Mouse (Mus musculus): ENCODE data around the gene Clspn. TPM values are rescaled to one million over a fixed set of nuclear protein-coding genes. Genes with fewer than 3 reads are reported as not detected.

Clspn gene
- polyA plus RNA-seq, 1 experiment from 2014 or later: 23.6 TPM

- Histone ChIP-seq H3K27me3 (ENCODE audit: control insufficient read depth, insufficient read depth, low read length) (no peaks in the 10 kb centered on the region; the same call in 1 of the 2 replicates), H3K27ac (ENCODE audit: low read length) (no peak overlapping the region), H3K4me1 (ENCODE audit: control insufficient read depth, insufficient read depth, low read length) (no peaks in the 10 kb centered on the region), H3K4me3 (replicated peaks; ENCODE audit: low read length) (no peak overlapping the region), H3K4me2 (ENCODE audit: low read depth, low read length) (no peak overlapping the region), H3K36me3 (ENCODE audit: control insufficient read depth, insufficient read depth, low read length) (no peaks in the 10 kb centered on the region), H3K9ac (ENCODE audit: low read length) (no peak overlapping the region), H3K9me3 (replicated peaks; ENCODE audit: control insufficient read depth, low read length) (no peaks in the 10 kb centered on the region)
- 49% methylated on average over 7 of the region's 7 CpGs for WGBS
- no peak for ATAC-seq (ENCODE audit: insufficient read depth, low FRiP score)
These were observed 82.6 kb downstream of the Clspn start for GRCm38 (mm10) chr4:126639339-126639738.

- no peaks in the 10 kb centered on the region; the same call in 1 of the 2 replicates for H3K27me3 ChIP-seq (ENCODE audit: control insufficient read depth, insufficient read depth, low read length)
- H3K9ac ChIP-seq (ENCODE audit: low read length): no peak overlapping the region
- 47% methylated on average over 9 of the region's 9 CpGs for WGBS
- no peak overlapping the region for H3K4me2 ChIP-seq (ENCODE audit: low read depth, low read length)
- ATAC-seq (ENCODE audit: insufficient read depth, low FRiP score): no peak
- H3K27ac ChIP-seq (ENCODE audit: low read length): no peak overlapping the region
- no peak overlapping the region for H3K4me3 ChIP-seq (replicated peaks; ENCODE audit: low read length)
- no peaks in the 10 kb centered on the region for H3K4me1 ChIP-seq (ENCODE audit: control insufficient read depth, insufficient read depth, low read length)
- H3K36me3 ChIP-seq (ENCODE audit: control insufficient read depth, insufficient read depth, low read length): no peaks in the 10 kb centered on the region
- H3K9me3 ChIP-seq (replicated peaks; ENCODE audit: control insufficient read depth, low read length): no peaks in the 10 kb centered on the region
These were observed 85.2 kb downstream of the Clspn start for GRCm38 (mm10) chr4:126641901-126642300.

Small RNAs within 50 kb of the gene (microRNA-seq; reads per million reads assigned to microRNA genes)
- 0.50 reads per million for gene Mir7119

Other genes with a start within 250 kb of the Clspn start
- 55.5 and 55.6 TPM in 2 replicates for gene Adprhl2, start 235.2 kb upstream of the Clspn start, polyA plus RNA-seq (2015; fragmentation: Nextera tagmentation; extraction: Ambion mirVana)
- 7.9 and 8.0 TPM in 2 replicates for gene Tekt2, start 231.2 kb upstream of the Clspn start, polyA plus RNA-seq (2015; fragmentation: Nextera tagmentation; extraction: Ambion mirVana)
- 16.4 and 16.8 TPM in 2 replicates for gene Ago3, start 127.4 kb upstream of the Clspn start, polyA plus RNA-seq (2015; fragmentation: Nextera tagmentation; extraction: Ambion mirVana)
- gene Ago1, start 88.4 kb upstream of the Clspn start, polyA plus RNA-seq (2015; fragmentation: Nextera tagmentation; extraction: Ambion mirVana): 4.3 and 4.4 TPM in 2 replicates
- gene Ago4, start 23.5 kb upstream of the Clspn start, polyA plus RNA-seq (2015; fragmentation: Nextera tagmentation; extraction: Ambion mirVana): 1.4 and 1.9 TPM in 2 replicates
- 2.0 and 2.1 TPM in 2 replicates for gene 5730409E04Rik, start 52.9 kb downstream of the Clspn start, polyA plus RNA-seq (2015; fragmentation: Nextera tagmentation; extraction: Ambion mirVana)
- gene Psmb2, start 120.7 kb downstream of the Clspn start, polyA plus RNA-seq (2015; fragmentation: Nextera tagmentation; extraction: Ambion mirVana): 432 and 438 TPM in 2 replicates
- gene Tfap2e, start 179.3 kb downstream of the Clspn start, polyA plus RNA-seq (2015; fragmentation: Nextera tagmentation; extraction: Ambion mirVana): not detected in 2 replicates
- 25.4 and 26.1 TPM in 2 replicates for gene Ncdn, start 196.5 kb downstream of the Clspn start, polyA plus RNA-seq (2015; fragmentation: Nextera tagmentation; extraction: Ambion mirVana)
- 24.1 and 27.8 TPM in 2 replicates for gene AU040320, start 196.6 kb downstream of the Clspn start, polyA plus RNA-seq (2015; fragmentation: Nextera tagmentation; extraction: Ambion mirVana)

All from stomach, embryonic 16.5 days (tissue).